Mouse (Mus musculus): ENCODE measurements around the gene Cuedc1.

DNA sequence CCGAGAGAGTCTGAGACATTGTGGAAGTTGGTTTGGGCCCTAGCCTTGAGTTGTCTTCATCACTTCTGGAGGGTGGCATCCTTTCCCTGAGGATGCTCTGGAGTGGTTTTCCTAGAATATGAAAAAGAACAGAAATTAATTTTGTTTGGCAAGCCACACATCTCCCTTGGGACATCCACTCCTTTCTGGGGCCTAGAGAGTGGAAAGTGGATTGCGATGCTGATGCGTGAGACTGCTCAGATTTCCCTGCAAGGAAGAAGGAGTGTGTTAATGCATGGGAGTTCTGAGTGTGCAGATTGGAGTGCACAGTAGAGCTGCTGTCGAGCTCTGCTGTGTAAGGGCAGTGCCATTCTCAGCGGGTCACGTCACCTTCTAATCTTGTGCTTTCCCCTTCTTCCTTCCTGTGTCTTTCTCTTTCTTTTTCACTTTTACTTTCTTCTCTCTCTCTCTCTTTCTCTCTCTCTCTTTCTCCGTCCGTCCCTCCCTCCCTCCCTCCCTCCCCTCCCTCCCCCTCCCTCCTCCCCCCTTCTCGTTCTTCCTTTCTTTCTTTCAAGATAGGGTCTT lies 12.3 kb downstream of the Cuedc1 start:
- TF ChIP-seq CTCF (conservative IDR thresholded peaks at IDR 0.05; ENCODE audit: low read length) (no peak), POU5F1 (IDR thresholded peaks at IDR 0.05; ENCODE audit: borderline replicate concordance, low read length) (no peak)

Data from E14TG2a.4 (cell line).